Mouse (Mus musculus) E14TG2a.4 (cell line): Measurements from ENCODE around the gene Ccdc57.

ENCODE experiments used
- H3K27me3 ChIP-seq: 2 replicates; pipeline ENCODE4 v1.6.1; 2014; ENCODE audit warnings: low read length, control low read depth; ENCODE audit not compliant: insufficient read depth
- H3K36me3 ChIP-seq: 2 replicates; pipeline ENCODE4 v1.6.1; 2014; ENCODE audit warnings: low read length, control low read depth; ENCODE audit not compliant: insufficient read depth
- H3K4me1 ChIP-seq: replicated peaks from 2 replicates; pipeline ENCODE4 v1.6.1; 2014; ENCODE audit warnings: low read depth, low read length, control low read depth
- H3K4me3 ChIP-seq: replicated peaks from 2 replicates; pipeline ENCODE4 v1.5.1; 2014; ENCODE audit warnings: mild to moderate bottlenecking, low read length
- H3K9me3 ChIP-seq: 2 replicates; pipeline ENCODE4 v1.6.1; 2014; ENCODE audit warnings: low read length, control low read depth
- CTCF ChIP-seq: conservative IDR thresholded peaks from 2 replicates; pipeline ENCODE4 v1.5.1; 2014; ENCODE audit warnings: low read length
- NANOG ChIP-seq: IDR thresholded peaks from 2 replicates; pipeline ENCODE4 v1.6.1; 2014; ENCODE audit warnings: borderline replicate concordance, low read length, mixed read lengths
- POU5F1 ChIP-seq: IDR thresholded peaks from 2 replicates; pipeline ENCODE4 v1.6.1; 2014; ENCODE audit warnings: low read length, borderline replicate concordance

Gene Ccdc57

GRCm38 (mm10) chr11:120965587-120965986 lies 32.9 kb upstream of the Ccdc57 start:
- Histone ChIP-seq H3K27me3 (no peaks in the 10 kb centered on the region), H3K36me3 (peaks cover 100% of the 10 kb centered on the region), H3K9me3 (no peaks in the 10 kb centered on the region), H3K4me3 (peak overlapping the region; percentile 7; the same call in 1 of the 2 replicates), H3K4me1 (peaks cover 69% of the 10 kb centered on the region)
- TF ChIP-seq NANOG (no peak), CTCF (no peak), POU5F1 (no peak)

GRCm38 (mm10) chr11:120964195-120965157 lies 31.8 kb upstream of the Ccdc57 start:
- TF ChIP-seq CTCF (no peak; the same call in 1 of the 2 replicates), POU5F1 (no peak)
- H3K27me3 ChIP-seq: no peaks in the 10 kb centered on the region

GRCm38 (mm10) chr11:120962909-120963308 lies 30.2 kb upstream of the Ccdc57 start:
- Histone ChIP-seq H3K9me3 (no peaks in the 10 kb centered on the region), H3K27me3 (no peaks in the 10 kb centered on the region), H3K36me3 (peaks cover 100% of the 10 kb centered on the region), H3K4me3 (no peak overlapping the region), H3K4me1 (peaks cover 87% of the 10 kb centered on the region)
- TF ChIP-seq CTCF (no peak), NANOG (no peak), POU5F1 (no peak)

More at GRCm38 (mm10) chr11:120964195-120965157, 31.8 kb upstream of the Ccdc57 start:
- Histone ChIP-seq H3K4me3 (peak overlapping the region; percentile 7; the same call in 1 of the 2 replicates), H3K9me3 (no peaks in the 10 kb centered on the region), H3K36me3 (peaks cover 100% of the 10 kb centered on the region), H3K4me1 (peaks cover 76% of the 10 kb centered on the region)

- Histone ChIP-seq H3K4me1 (peaks cover 88% of the 10 kb centered on the region), H3K27me3 (no peaks in the 10 kb centered on the region), H3K4me3 (no peak overlapping the region), H3K9me3 (no peaks in the 10 kb centered on the region), H3K36me3 (peaks cover 100% of the 10 kb centered on the region)
- TF ChIP-seq POU5F1: no peak
- no peak for TF ChIP-seq CTCF
- TF ChIP-seq NANOG: no peak
Observed at GRCm38 (mm10) chr11:120962050-120962771, 29.5 kb upstream of the Ccdc57 start.

- Histone ChIP-seq H3K27me3 (no peaks in the 10 kb centered on the region), H3K9me3 (no peaks in the 10 kb centered on the region), H3K4me3 (no peak overlapping the region), H3K4me1 (peaks cover 88% of the 10 kb centered on the region), H3K36me3 (peaks cover 100% of the 10 kb centered on the region)
- TF ChIP-seq CTCF: no peak
- TF ChIP-seq NANOG: no peak
Observed at GRCm38 (mm10) chr11:120961594-120961993, 28.9 kb upstream of the Ccdc57 start.

GRCm38 (mm10) chr11:120960248-120960647 lies 27.6 kb upstream of the Ccdc57 start:
- Histone ChIP-seq H3K36me3 (peaks cover 100% of the 10 kb centered on the region), H3K4me3 (no peak overlapping the region), H3K9me3 (no peaks in the 10 kb centered on the region), H3K27me3 (no peaks in the 10 kb centered on the region), H3K4me1 (peaks cover 88% of the 10 kb centered on the region)
- no peak for TF ChIP-seq CTCF
- no peak for TF ChIP-seq POU5F1
- TF ChIP-seq NANOG: no peak

GRCm38 (mm10) chr11:120959564-120959963 lies 26.9 kb upstream of the Ccdc57 start:
- Histone ChIP-seq H3K27me3 (no peaks in the 10 kb centered on the region), H3K36me3 (peaks cover 100% of the 10 kb centered on the region), H3K4me3 (no peak overlapping the region), H3K4me1 (peaks cover 88% of the 10 kb centered on the region), H3K9me3 (no peaks in the 10 kb centered on the region)
- no peak for TF ChIP-seq NANOG
- TF ChIP-seq POU5F1: no peak
- TF ChIP-seq CTCF: no peak

- no peak for TF ChIP-seq NANOG
- no peak for TF ChIP-seq CTCF
- no peak for TF ChIP-seq POU5F1
- H3K9me3 ChIP-seq: no peaks in the 10 kb centered on the region
Observed at GRCm38 (mm10) chr11:120959066-120959465, 26.4 kb upstream of the Ccdc57 start.

More at GRCm38 (mm10) chr11:120959066-120959465, 26.4 kb upstream of the Ccdc57 start:
- peak overlapping the region; percentile 51 for H3K4me3 ChIP-seq
- peaks cover 100% of the 10 kb centered on the region for H3K36me3 ChIP-seq
- peaks cover 88% of the 10 kb centered on the region for H3K4me1 ChIP-seq
- no peaks in the 10 kb centered on the region for H3K27me3 ChIP-seq
